Mouse (Mus musculus) spleen, postnatal 36 days (tissue): Measurements from ENCODE around the gene Mapk8ip1.

Experiments
- DNase-seq, 2 experiments: peaks; one replicate each; pipeline ENCODE4 v3.0.0; 2022; ENCODE audit warnings: low spot score in 2 of 2, mixed read lengths in 1 of 2

Mapk8ip1 gene

DNA sequence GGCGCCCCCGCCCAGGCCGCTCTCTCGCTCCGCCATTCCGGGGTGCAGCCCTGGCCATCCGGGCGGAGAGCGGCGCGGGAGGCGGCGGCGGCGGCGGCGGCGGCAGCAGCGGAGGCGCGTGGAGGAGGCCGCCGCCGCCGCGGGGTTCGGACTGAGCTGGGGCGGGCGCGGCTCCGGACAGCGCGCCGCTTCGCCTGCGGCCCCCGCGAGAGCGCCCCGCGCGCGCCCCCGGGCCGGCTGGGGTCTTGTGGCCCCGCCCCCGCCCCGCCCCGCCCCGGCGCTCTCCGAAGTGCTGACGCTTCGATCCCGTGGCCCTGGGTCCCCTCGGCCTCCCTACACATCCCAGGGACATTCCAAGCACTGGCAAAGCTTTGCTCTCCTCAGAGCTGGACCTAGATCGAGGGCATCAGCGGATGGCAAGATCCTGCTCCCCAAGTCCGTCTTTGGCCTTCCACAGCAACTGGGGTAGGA lies at the start of gene Mapk8ip1:
Gene Mapk8ip1 (minus strand): TSS at position 173 of the 471 bp plus-strand sequence.
- no peak for DNase-seq

DNA sequence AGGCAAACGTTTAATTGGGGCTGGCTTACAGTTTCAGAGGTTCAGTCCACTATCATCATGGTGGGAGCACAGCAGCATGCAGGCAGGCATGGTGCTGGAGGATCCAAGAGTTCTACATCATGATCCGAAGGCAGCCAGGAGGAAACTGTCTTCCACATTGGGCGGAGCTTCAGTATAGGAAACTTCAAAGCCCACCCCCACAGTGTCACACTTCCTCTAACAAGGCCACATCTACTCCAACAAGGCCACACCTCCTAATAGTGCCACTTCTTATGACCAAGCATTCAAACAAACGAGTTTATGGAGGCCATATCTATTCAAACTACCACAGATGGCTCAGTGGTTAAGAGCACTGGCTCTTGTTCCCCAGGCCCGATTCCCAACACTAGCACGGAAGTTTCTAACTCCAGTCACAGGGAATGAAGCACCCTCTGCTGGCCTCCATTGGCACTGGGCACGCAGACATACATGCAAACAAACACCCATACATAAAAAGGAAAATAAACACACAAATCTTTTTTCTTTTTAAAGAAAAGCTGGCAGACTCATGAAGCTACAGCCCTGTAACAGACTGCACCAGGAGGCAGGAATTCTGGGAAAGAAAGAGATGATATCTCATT lies 46.2 kb upstream of the Mapk8ip1 start:
- DNase-seq: no peak

DNA sequence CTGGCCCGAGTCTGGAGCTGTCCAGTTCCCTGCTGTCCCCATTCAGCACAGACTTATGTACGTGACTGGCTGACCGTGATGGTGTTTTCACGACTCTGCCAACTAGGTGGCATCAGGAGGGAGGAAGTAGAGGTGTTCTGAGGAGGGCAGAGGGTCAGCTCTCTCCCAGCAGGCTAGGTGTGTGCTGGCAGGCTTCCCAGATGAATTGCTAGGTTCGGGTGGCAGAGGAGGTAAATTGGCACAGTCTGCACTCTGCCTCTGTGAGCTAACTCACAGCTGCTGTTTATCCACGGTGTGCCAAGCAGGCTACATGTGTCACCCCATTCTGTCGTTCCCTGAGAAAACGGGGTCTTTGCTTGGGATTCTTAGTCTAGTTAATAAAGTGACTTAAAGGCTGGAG lies 45.6 kb upstream of the Mapk8ip1 start:
- DNase-seq: no peak

DNA sequence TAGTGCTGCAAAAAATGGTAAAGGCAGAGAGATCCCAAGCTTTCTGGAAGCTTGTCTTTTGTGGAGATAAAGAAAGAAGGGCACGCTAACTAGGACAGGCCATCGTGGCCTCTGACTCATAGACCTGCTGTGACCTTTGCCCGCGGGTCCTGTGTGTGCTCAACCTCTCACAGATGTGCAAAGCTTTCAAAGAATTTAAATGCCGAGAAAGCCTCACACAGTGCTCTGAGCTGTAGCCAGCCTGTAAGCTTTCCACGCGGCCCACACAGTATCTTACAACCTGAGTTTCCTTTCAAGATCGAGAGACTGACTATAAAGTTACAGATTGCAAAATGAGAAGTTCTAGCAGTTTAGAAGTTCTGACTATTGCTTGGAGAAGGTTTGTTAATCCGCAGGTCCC lies 44.8 kb upstream of the Mapk8ip1 start:
- DNase-seq: no peak

DNA sequence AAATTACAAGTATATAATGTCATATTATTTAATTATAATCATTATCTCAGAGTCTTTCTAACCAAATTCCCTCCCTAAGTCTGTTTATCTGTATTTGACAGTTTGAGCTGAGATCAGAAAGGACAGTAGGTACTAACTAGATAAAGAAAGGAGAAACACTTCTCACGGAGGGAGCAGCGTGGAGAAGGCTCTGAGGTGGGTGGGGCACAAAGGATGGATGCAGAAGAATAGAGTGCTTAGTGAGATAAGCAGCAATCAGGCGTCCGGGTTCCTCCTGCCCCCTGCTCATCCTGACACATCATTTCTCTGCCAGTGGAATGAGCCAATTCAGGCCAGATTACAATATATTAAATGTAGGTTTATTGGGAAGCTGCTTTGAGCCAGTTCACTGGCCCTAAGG lies 43.3 kb upstream of the Mapk8ip1 start:
- no peak for DNase-seq

DNA sequence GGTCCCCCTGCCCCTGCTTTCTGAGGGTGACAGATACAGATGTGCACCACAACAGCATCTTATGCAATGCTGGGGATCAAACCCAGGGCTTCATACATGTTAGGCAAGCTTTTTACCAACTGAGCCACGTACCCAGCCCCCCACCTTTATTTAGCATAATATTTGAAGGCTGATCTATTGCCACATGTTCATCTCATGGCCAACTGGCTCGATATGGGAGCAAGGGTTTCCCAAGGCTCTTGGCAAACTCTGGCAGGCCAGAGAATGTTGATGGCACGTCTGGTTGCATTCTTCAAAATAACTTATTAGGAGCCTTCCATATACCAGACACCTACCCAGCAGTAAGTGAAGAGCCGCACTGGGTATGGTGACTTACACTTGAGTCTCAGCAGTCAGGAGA lies 42.2 kb upstream of the Mapk8ip1 start:
- DNase-seq: no peak

DNA sequence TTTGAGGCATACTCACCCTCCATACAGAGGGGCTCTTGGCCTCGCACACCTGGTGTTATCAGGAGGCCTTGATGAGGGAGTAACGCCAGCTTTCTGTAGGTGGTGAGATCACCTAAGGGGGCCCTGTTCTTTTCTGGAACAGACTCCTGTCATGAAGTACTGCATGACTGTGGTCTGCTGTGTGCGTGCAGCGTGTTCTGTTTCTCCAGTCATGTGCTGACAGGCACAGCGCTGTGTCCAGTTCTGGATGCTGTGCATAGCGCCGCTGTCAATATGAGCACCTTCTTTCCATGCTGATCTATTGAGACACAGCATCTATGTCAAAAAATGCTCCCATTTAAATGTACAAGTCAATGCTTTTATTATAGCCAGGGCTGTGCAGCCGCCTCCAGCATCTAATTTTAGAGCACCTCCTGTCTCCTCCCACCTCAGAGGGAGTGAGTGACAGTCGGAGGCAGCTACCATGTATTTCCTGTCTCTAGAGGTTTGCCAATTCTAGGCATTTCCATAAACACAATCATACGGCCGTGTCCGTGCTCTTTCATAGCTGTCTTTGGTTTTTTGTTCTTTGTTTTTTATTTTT lies 41.4 kb upstream of the Mapk8ip1 start:
- DNase-seq: peak in 1 of 2 experiments; percentile 15

DNA sequence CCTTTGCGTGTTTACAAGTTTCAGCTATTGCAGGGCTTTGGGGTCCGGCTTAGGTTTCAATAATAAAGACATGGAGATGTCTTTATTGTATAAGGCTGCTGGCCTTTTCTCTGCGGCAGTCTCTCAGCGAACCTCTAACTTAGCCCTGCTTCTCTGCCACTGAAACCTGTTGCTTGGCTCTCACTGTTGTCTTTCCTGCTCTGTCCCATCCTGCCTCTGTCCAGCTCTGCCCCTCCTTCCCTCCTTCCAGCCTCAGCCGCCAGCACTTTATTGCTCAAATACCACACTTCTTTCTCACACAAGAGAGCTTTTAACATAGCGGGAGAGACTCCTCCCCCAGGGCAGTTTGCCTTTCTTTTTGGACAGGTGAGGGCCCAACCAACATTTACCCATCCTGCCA lies 39.4 kb upstream of the Mapk8ip1 start:
- no peak for DNase-seq

DNA sequence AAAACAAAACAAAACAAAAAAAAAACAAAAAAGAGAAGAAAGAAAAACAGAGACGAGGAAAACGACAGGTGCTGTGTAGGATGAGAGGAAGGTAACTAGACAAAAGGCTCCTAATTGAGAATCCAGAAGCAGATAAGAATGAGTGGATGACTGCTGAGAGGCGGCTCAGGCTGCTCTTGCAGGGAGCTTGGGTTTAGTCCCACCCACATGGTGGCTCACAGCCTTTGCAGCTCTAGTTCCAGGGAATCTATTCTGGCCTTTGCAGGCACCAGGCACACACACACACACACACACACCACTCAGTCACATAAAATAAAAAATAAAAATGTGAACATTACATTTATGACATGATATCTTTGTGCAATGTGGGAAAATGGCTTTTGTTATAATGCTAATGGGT lies 37.5 kb upstream of the Mapk8ip1 start:
- no peak for DNase-seq

DNA sequence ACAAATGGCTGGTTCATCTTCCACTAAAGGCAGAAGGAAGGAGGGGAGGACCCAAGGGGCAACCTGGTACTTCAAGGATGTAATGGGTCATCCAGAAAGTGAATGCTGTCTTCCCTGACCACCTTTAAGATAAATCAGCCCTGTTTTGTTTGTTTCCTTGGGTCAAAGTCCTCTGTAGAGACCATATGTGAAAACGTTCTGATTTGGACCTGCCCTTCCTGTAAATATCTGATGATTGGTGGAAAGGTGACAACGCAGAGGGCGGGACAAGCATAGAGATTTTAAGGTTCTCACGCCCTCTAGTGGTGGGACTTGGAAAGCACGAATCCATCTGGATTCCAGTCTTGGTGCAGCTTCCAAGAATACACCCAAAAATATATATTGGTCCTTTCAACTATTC lies 36.8 kb upstream of the Mapk8ip1 start:
- peak; percentile 45 to 57 for DNase-seq

DNA sequence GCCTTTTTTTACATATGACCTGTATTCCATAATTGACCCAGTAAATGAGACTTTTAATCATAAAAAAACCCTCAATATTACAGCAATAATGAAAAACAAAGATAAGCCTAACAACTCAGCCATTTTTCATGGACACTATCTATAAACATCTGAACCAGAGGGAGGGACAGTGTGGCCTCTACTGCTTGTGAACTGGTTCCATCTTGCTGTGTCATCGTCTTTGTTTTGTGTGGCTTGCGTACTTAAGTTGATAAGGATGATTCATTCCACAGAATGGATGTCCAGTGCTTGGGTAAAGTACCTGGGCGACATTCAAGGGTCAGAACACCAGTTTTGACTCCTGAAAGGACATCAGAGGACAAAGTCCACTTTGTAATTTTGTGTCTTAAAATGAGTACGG lies 36.3 kb upstream of the Mapk8ip1 start:
- DNase-seq: no peak

DNA sequence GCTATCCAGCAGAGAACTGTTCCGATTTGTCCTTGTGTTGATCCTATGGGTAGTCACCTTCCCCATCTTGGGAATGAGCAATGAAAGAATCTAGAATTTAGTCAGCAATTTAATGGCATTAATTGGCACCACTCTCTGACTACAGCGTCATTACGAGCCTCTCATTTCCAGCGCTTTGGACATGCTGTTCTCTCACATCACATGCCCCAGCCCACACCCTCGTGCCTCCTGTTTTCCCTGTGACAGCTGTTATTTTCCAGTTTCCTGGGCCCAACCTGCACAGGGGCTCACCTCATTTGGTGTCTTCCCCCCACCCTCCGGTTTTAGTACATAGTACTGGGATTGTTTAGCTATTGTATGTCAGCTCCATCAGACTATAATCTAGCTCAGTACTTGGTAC lies 34.0 kb upstream of the Mapk8ip1 start:
- DNase-seq: no peak

DNA sequence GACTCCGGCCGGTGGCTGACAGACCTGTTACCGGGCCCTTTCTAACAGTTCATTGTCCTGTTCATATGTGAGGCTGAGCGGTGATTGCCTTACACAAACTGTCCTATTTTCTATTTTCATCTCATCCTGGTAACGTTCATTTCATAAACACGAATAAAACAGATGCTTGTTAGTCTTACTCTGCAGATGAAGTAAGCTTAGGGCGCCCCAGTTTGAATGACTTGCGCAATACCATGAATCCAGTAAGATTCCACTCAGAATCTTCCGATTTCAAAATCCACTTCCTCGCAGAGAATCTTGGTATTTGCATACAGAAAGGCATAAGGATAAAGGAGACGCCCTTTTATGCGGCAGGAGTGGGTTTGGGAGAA lies 33.3 kb upstream of the Mapk8ip1 start:
- no peak for DNase-seq

DNA sequence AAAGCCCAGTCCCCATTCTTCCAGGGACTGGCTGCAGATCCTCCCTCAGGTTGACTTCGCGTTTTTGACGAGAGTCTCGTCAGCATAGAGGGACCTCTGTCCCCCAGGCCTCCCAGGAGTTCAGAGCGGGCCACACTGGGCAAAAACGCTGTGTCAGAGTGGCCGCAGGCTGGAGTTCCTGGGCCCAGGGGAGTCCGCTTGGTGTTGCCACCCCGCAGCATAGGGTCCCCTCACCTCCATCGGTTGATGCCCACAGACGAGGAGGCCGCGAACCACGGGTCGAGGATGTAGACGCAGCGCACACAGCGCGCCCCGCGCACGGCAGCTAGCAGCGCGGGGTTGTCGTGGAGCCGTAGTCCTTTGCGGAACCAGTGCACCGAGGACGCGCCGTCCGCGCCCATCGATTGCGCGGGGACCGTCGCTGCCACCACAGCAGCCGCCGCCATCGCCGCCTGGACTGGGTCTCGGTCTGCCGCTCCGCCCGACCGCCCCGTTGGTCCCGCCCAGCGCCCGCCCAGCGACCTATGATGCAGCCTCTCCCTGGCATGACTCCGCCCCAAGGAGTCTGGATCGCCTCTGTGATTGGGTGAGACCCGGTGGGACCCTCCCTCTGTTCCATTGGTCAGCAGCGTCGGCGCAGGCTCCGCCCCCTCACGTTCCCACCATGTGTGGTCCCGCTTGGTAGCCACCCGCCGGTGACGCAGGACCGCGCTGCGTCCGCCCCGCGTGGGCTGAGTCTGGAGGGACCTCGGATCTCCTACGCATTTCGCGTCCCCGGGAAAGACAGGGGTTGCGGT lies 32.7 kb upstream of the Mapk8ip1 start, which contains the start of gene Cry2:
Gene Cry2 (minus strand): TSS at position 466 of the 797 bp plus-strand sequence.
- DNase-seq: peak; percentile 97 to 98

DNA sequence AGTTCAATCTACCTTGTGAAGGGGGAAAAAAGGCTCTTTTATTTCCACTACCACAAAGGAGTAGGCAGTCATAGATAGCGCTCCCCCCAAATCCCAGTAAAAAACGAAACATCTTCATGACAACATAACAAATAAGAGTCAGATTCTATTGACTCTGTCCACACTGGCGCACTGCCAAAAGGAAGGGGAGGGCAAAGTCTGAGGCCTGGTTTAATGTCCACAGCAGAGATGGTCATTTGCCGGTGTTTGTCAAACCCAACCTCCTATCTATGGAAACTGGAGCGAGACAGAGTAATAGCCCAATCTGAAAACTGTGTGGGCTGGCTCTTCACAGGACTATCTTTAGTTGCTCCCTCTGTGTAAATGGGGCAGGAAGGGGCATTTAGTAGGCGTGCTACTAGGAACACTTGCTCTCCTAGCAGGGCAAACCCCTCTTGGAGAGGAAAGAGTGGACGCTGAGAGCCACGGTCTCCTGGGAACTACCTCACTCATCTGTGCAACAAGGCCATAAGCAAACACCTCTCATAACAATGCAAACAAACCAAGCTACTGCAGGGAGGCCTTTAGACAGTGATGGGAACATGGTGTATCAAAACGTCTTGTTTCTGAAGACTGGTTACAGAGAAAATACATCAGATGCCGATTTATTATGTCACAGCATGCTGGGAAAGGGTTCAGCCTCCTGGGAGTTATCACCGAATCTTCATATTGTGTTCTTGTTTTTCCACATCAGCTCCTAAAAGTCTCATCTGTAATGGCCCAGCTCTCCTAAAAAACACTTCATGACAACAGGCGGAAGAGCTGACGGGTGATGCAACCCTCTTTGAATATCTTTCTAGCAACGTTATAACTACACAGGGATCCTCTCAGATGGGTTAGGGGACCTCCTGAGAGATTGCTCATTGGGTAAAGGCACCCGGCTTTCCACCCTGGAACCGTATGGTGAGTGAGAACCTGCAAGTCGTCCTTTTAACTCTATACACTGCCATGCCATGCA lies 31.5 kb upstream of the Mapk8ip1 start:
- no peak for DNase-seq

DNA sequence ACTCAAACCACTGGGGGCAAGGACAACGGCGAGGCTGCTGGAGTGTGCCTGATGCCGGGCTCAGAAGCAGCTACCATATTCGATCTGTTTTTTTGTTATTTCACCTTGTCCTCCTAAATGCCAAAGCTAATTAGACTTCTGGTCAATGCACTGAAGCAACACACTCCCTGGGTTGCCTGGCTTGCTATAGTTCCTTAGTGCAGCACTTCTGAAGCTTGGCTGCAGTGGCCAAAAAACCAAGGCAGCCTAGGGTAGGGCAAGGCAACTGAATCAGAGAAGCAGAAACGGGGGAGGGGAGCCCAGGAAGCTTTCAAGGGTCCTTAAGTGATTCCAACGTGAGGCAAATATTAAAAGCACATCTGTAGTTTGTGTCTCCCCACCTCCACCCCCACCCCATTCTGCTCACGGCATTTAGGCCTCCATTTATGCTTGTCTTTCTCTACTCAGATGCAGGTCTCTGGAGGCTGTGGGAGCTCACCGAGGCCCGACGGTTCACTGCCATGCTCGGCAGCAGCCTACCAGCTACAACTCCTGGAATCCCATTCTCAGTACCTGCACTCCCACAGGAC lies 30.6 kb upstream of the Mapk8ip1 start:
- no peak for DNase-seq

DNA sequence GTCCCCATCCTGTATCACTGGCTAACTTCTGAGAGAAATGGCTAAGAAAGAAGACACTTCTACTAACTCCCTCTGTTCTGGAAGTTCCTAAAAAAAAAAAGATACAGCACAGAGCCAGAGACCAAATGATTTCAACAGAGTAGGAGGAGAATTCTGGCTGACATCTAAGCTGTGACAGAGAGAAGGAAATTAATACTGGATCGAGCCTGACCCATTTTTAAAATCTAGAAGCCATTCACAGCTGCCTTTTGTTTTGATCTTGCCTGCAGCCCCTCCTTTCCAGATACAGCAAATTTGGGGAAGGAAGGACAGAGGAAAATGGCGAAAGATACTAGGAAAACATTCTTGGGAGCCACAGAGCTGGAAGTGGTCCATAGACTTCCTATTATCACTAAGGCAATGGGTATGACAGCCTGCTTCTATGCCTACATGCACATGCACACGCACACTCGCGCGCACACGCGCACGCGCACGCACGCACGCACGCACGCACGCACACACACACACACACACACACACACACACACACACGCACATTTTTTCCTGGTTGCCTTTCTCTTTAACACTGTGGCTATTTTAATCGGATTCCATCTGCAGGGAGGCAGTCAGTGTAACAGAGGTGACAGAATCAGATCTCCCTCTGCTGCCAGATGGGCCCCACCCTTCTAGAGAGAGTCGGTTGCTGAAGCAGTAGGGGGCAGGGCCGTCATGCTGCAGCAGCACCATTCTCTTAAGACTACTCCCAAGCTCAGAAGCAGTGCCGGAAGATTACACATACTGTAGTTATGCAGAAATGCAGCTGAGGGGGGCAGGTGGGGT lies 29.9 kb upstream of the Mapk8ip1 start:
- no peak for DNase-seq

DNA sequence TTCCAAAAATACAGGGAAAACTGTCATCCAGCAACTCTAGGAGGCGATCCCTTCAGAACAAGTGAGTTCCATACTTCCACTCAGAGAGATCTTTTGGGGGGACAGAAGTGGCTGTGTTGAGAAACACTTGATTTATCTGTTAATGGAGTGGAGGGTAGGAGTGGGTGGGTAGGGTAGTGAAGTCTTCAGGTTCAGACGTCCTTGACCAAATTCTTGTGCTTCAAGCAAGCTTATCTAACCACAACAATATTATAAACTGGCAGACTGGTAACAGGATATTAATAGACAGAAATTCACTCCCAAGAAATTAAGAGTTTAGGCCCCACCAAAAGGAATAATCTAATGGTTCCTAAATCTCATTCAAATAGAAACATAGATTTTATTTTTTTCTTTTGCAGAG lies 29.0 kb upstream of the Mapk8ip1 start:
- no peak for DNase-seq

DNA sequence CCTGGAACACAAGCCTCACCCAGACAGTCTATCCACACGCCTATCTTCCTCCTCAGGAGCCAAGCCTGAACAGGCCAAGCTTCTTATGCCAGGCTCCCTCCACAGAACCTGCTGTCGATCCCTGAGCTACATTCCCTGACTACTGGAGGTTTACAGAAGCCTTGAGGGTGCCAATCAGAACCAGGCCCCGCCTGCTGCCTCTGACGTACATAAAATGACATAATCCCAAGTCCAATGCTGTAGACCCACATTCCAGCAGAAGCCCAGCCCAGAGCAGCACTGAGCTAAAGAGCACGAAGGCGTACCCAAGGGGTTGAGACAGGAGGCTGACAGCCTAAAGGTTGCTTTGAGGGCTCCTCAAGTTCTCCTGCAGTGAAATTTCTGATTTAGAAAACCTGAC lies 26.8 kb upstream of the Mapk8ip1 start:
- no peak for DNase-seq

DNA sequence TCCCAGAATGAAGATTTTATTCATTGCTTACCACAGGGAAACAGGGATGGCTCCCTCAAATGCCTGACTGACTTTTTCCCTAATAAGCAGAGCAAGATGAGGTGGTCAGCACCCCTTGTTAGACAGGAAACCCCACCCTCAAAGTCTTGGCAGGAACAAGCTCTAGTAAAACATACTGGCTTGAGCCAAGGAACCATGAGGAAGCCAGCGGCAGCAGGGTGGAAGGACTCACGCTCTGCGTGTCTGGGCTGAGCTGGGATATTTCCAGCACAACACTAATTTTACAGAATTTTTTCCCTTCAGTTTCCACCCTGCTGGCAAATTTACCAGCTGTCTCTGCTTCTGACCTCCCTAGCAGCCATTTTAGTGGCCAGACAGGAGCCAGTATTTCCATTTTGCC lies 25.4 kb upstream of the Mapk8ip1 start:
- DNase-seq: no peak

DNA sequence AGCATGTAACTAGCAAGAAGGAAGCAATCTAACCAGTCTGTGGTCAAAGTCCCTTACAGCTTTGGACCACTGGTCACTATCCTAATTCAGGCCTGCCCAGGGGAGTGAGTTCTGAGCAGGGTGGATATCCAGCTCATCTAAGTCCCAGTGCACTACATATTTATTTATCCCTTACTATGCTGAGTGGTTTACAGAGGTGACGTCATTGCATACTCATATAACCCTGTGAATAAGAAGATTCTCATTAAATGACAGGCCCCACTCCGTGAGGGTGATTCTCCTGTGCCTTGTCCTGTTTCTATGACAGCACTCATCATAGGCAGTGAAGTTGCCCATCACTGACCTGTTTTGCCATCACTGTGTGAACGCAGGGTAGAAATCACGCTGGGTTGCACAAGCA lies 24.3 kb upstream of the Mapk8ip1 start:
- no peak for DNase-seq
